Mouse (Mus musculus) bone marrow, adult 2 months (tissue): ENCODE data around the gene Tns3.

Experiments
- CTCF ChIP-seq: fragments of 200-500 bp; IDR thresholded peaks from 2 replicates; pipeline ENCODE4 v1.5.1; 2011; ENCODE audit warnings: low read length, control low read depth; ENCODE audit not compliant: control insufficient read depth, insufficient read depth
- POLR2A ChIP-seq: fragments of 200-500 bp; IDR thresholded peaks from 2 replicates; pipeline ENCODE4 v1.6.1; 2011; ENCODE audit warnings: low read depth, mild to moderate bottlenecking, control low read depth, low read length, borderline replicate concordance; ENCODE audit not compliant: control insufficient read depth

- TF ChIP-seq CTCF = no peak
- no peak for TF ChIP-seq POLR2A
Measured at GRCm38 (mm10) chr11:8497136-8497535, 167.2 kb downstream of the Tns3 start.
